Mouse (Mus musculus) hindbrain, embryonic 12.5 days (tissue): Measurements from ENCODE around the gene 9130409I23Rik. TPM values are rescaled to one million over a fixed set of nuclear protein-coding genes. Genes with fewer than 3 reads are reported as not detected.

Experiments
- ATAC-seq: fragments of 200-750 bp; cut with Nextera tagmentation; 2 replicates; pipeline ENCODE4 v1.8.0; 2017; ENCODE audit warnings: moderate TSS enrichment; ENCODE audit not compliant: low FRiP score
- H3K27ac ChIP-seq: fragments of 300-500 bp; sonication (generic); 2 replicates; pipeline ENCODE4 v1.5.1; 2016; ENCODE audit warnings: mild to moderate bottlenecking
- H3K27me3 ChIP-seq: fragments of 300-500 bp; sonication (generic); 2 replicates; pipeline ENCODE4 v1.6.1; 2016; ENCODE audit warnings: mild to moderate bottlenecking
- H3K36me3 ChIP-seq: fragments of 300-500 bp; sonication (generic); 2 replicates; pipeline ENCODE4 v1.6.1; 2016; ENCODE audit warnings: mild to moderate bottlenecking
- H3K4me1 ChIP-seq: fragments of 300-500 bp; sonication (generic); 2 replicates; pipeline ENCODE4 v1.6.1; 2016
- H3K4me2 ChIP-seq: fragments of 300-500 bp; sonication (generic); replicated peaks from 2 replicates; pipeline ENCODE4 v1.6.1; 2016; ENCODE audit warnings: mild to moderate bottlenecking
- H3K4me3 ChIP-seq: fragments of 300-500 bp; sonication (generic); 2 replicates; pipeline ENCODE4 v1.5.1; 2016; ENCODE audit warnings: mild to moderate bottlenecking
- H3K9ac ChIP-seq: fragments of 300-500 bp; sonication (generic); 2 replicates; pipeline ENCODE4 v1.6.1; 2016; ENCODE audit warnings: mild to moderate bottlenecking, moderate library complexity
- H3K9me3 ChIP-seq: fragments of 300-500 bp; sonication (generic); replicated peaks from 2 replicates; pipeline ENCODE4 v1.6.1; 2016; ENCODE audit warnings: mild to moderate bottlenecking
- WGBS: fragments of 180-500 bp; shearing (Covaris S2); methylation state at CpG from one replicate; pipeline ENCODE4 v1.1.7; 2016; 5-methylcytosine and 5-hydroxymethylcytosine counted together
- polyA plus RNA-seq: library from polyadenylated mRNA; unstranded; fragments of >200 nt; fragmentation: Nextera tagmentation; extraction: Ambion mirVana; gene quantifications from 2 replicates; pipeline ENCODE4 v1.2.1, GENCODE M21; 2016

The 9130409I23Rik gene
- polyA plus RNA-seq, 1 experiment from 2014 or later: 0.10 TPM

DNA sequence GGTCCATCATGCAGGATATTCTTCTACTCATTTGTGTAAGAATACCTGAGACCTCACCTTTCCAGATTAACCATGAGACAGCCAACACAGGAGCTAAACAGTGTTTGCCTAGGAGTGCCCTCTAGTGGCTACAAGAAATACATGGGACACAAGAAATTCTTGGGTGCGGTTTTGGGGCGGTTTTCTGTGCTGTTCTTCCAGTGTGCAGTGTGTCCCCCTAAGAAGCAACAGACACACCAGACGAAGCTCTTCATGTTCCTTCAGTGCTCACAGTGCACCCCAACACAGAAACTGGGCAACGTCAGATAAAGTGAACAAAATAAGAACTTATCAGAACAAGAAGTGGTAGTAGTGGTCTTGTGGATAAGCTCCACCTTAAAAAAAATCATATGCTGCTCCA lies 11.4 kb upstream of the 9130409I23Rik start:
- H3K36me3 ChIP-seq: no peaks in the 10 kb centered on the region
- H3K9me3 ChIP-seq: no peaks in the 10 kb centered on the region
- no peak overlapping the region for H3K27ac ChIP-seq
- ATAC-seq: no peak
- H3K27me3 ChIP-seq: 0 out of 2 replicates have a peak, but pooled peaks cover 3% of the 10 kb centered on the region
- WGBS: 11% methylated on average over 4 of the region's 4 CpGs
- no peak overlapping the region; the same call in 1 of the 2 replicates for H3K4me2 ChIP-seq
- H3K9ac ChIP-seq: no peak overlapping the region
- H3K4me1 ChIP-seq: no peaks in the 10 kb centered on the region
- H3K4me3 ChIP-seq: no peak overlapping the region

DNA sequence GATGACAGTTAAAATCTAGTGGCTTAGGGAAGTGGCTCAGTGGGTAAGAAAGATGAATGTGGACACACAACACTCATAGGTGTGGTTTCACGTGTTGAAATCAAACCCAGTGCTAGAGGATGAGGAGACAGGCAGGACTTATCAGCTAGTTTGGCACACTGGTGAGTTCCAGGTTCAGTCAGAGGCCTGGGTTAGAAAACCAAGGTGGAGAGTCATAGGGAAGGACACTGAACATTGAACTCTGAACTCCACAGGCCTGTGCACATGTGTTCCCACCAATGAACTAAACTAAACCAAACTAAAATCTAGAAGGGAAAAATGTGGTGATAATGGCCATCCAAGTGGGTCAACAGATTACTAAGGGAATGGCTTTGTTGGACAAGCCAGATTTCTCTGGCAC lies 3.5 kb upstream of the 9130409I23Rik start:
- no peaks in the 10 kb centered on the region for H3K36me3 ChIP-seq
- WGBS: 59% methylated on average over 1 of the region's 1 CpGs
- no peak for ATAC-seq
- no peak overlapping the region for H3K27ac ChIP-seq
- no peaks in the 10 kb centered on the region for H3K9me3 ChIP-seq
- H3K4me1 ChIP-seq: no peaks in the 10 kb centered on the region
- no peaks in the 10 kb centered on the region for H3K27me3 ChIP-seq
- no peak overlapping the region for H3K9ac ChIP-seq
- H3K4me2 ChIP-seq: no peak overlapping the region
- H3K4me3 ChIP-seq: no peak overlapping the region

DNA sequence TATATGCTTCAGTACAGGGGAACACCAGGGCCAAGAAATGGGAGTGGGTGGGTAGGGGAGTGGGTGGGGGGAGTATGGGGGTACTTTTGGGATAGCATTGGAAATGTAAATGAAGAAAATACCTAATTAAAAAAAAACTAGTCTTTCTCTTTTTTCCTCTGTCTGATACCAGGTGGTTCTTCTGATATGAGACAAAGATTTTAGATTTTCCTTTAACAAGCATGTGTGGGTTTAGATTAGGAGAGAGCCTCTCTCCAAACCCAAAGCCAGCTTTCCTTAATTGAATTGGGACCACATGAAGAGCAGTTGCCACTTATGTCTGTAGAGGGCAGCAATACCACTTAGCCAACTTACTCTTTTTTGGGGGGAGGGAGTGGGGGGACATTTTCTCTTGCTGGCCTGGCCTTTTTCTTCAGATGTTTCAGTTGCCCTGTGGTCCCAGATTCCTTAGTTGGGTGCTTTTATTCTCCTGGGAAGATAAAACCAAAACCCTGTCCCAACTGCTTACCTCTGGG lies 1.7 kb upstream of the 9130409I23Rik start:
- H3K36me3 ChIP-seq: no peaks in the 10 kb centered on the region
- no peaks in the 10 kb centered on the region for H3K27me3 ChIP-seq
- no peak for ATAC-seq
- no peak overlapping the region for H3K27ac ChIP-seq
- no peak overlapping the region for H3K4me2 ChIP-seq
- H3K9me3 ChIP-seq: no peaks in the 10 kb centered on the region
- H3K4me1 ChIP-seq: no peaks in the 10 kb centered on the region
- H3K4me3 ChIP-seq: no peak overlapping the region
- no peak overlapping the region for H3K9ac ChIP-seq

DNA sequence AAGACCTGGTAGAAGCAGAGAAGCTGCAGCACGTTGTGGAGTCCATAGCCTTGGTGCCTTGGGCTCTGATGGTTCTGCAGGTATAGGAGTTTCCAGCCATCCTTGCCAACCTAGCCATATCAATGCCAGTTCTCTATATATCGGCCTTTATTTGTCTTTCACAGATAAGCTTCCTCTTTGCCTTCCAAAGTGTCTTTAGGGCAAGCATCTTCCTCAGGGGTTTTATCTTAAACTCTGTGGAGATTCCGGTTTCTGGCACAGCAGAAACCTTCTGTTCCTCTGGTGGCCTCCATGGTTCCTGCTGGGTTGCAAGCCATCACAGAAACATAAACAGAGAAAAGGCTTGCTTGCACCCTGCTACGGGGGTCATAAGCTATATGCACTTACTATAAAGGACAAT lies 1.9 kb downstream of the 9130409I23Rik start:
- Histone ChIP-seq H3K4me2 (no peak overlapping the region), H3K9ac (no peak overlapping the region), H3K9me3 (no peaks in the 10 kb centered on the region; the same call in 1 of the 2 replicates), H3K27ac (no peak overlapping the region), H3K27me3 (no peaks in the 10 kb centered on the region), H3K36me3 (no peaks in the 10 kb centered on the region), H3K4me1 (no peaks in the 10 kb centered on the region), H3K4me3 (no peak overlapping the region)
- WGBS: 89% methylated on average over 4 of the region's 4 CpGs
- ATAC-seq: no peak

DNA sequence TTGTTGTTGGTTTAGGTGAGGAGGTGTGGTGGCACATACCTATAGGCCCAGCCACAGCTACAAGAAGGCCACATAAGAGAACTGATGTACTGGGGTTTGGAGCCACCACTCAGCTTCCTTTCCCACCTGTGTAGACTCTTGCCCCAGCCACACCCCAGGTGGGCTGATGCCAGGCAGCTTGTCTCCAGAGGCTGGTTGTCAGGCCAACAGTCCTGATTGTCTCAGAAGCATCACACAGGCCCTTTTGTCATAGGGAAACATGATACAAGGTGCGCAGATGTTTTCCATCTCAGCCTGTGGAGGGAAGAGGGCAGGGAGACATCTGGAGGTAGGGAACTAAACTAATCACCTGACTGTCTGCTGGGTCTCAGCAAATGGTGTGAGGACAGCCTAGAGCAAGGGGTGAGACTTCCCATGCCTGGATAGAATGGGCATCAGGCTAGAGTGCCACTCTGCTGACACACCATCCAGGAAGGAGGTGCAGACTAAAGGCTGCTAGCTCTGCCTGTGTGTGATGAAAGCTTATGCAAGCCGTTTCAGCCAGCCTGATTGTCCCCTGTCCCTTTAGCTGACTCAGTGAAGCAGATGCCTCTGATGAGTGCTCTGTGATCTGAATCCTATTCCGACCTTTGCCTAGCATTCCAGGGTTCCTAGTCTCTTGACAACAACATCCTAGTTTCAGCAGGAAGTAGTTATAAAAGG lies 10.9 kb downstream of the 9130409I23Rik start:
- H3K27me3 ChIP-seq: no peaks in the 10 kb centered on the region
- WGBS: 56% methylated on average over 3 of the region's 3 CpGs
- H3K4me1 ChIP-seq: no peaks in the 10 kb centered on the region

DNA sequence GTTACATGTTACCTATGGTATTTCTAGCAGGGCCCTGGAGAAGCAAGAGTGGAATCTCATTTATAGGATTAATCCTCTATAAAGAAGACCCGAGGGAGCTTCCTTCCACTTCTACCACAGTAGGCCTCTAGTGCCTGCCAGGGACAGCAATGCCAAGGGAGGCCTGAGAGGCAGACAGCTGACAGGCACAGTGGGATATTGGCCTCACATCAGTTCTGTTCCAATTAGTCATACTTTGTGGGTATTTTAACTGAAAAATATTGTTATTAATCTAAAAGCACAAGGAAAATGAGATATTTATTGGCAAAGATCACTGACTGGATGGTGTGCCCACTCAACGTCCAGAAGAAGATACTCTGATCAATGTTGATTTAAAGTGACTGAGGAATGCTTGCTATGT lies 13.0 kb downstream of the 9130409I23Rik start:
- H3K36me3 ChIP-seq: no peaks in the 10 kb centered on the region
- no peaks in the 10 kb centered on the region for H3K4me1 ChIP-seq
- H3K27ac ChIP-seq: no peak overlapping the region
- 76% methylated on average over 2 of the region's 2 CpGs for WGBS
- H3K4me3 ChIP-seq: no peak overlapping the region
- no peaks in the 10 kb centered on the region for H3K9me3 ChIP-seq
- ATAC-seq: no peak
- no peak overlapping the region for H3K9ac ChIP-seq
- no peaks in the 10 kb centered on the region for H3K27me3 ChIP-seq
- H3K4me2 ChIP-seq: no peak overlapping the region

More for the DNA sequence above, 10.9 kb downstream of the 9130409I23Rik start:
- ATAC-seq: no peak
- no peaks in the 10 kb centered on the region for H3K36me3 ChIP-seq
- no peak overlapping the region for H3K27ac ChIP-seq
- H3K9me3 ChIP-seq: no peaks in the 10 kb centered on the region; the same call in 1 of the 2 replicates
- no peak overlapping the region for H3K4me2 ChIP-seq
- H3K9ac ChIP-seq: no peak overlapping the region
- H3K4me3 ChIP-seq: no peak overlapping the region

DNA sequence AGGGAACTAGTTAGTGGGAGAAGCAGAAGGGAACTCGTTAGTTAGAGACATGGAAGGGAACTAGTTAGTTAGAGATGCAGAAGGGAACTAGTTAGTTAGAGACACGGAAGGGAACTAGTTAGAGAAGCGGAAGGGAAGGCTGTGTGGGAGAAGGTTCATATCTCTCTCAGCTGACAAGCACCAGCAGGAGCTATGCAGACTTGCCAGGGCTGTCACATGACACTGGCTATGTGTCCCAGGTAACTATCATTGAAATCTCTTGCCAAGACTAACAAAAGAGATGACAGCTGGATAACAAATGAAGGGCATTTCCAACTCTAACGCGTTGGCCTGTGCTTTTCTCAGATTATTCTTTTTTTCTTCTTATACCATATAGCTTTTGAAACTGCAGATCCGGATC lies 13.6 kb downstream of the 9130409I23Rik start:
- H3K4me1 ChIP-seq: no peaks in the 10 kb centered on the region
- ATAC-seq: no peak

DNA sequence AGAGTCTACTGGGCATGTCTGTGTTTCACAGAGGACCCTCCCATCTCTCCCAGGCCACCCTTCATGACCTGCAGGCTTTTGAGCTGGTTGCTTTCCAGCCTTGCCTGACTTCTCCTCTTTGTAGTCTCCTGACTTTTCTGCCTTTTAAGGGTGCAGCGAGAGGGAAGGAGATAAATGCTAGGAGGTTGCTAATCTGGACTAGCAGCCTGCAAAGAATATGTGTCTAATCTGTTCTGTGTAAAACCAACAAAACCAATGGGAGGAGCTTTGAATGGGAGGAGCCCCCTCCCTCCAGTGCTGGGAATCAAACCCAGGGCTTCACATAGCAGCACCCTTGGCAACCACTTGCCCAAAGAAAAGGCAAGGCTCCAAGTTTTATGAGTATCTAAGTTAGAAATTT lies 17.3 kb downstream of the 9130409I23Rik start:
- H3K27ac ChIP-seq: no peak overlapping the region
- ATAC-seq: no peak
- 72% methylated on average over 1 of the region's 1 CpGs for WGBS

More for the DNA sequence above, 13.6 kb downstream of the 9130409I23Rik start:
- Histone ChIP-seq H3K4me3 (no peak overlapping the region), H3K27me3 (no peaks in the 10 kb centered on the region), H3K4me2 (no peak overlapping the region), H3K27ac (no peak overlapping the region), H3K9ac (no peak overlapping the region), H3K9me3 (no peaks in the 10 kb centered on the region), H3K36me3 (no peaks in the 10 kb centered on the region)
- WGBS: 79% methylated on average over 6 of the region's 6 CpGs

DNA sequence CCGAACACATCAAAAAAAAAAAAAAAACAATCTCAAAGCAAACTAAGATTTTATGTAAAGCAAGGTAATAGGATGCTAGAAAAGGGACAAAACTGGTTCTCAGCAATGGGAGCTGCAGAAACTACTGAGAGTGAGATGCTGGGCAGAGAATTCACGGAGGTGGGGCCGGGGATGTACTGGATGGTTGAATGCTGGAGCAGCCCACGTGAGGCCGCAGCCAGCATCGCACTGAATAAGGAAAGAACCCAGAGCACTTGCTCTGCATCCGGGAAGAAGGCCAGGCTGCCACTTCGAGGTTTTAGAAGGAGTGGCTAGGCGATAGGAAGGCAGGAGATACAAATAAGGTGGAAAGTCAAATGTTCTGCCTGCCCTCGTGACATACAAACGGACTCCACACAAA lies 18.6 kb downstream of the 9130409I23Rik start:
- Histone ChIP-seq H3K4me3 (no peak overlapping the region), H3K36me3 (no peaks in the 10 kb centered on the region), H3K9ac (no peak overlapping the region), H3K9me3 (no peaks in the 10 kb centered on the region), H3K4me2 (no peak overlapping the region), H3K27me3 (no peaks in the 10 kb centered on the region), H3K4me1 (no peaks in the 10 kb centered on the region), H3K27ac (no peak overlapping the region)
- WGBS: 69% methylated on average over 11 of the region's 11 CpGs
- ATAC-seq: no peak

More for the DNA sequence above, 17.3 kb downstream of the 9130409I23Rik start:
- Histone ChIP-seq H3K4me3 (no peak overlapping the region), H3K36me3 (no peaks in the 10 kb centered on the region), H3K4me1 (no peaks in the 10 kb centered on the region), H3K9ac (no peak overlapping the region), H3K9me3 (no peaks in the 10 kb centered on the region), H3K4me2 (no peak overlapping the region), H3K27me3 (no peaks in the 10 kb centered on the region)

DNA sequence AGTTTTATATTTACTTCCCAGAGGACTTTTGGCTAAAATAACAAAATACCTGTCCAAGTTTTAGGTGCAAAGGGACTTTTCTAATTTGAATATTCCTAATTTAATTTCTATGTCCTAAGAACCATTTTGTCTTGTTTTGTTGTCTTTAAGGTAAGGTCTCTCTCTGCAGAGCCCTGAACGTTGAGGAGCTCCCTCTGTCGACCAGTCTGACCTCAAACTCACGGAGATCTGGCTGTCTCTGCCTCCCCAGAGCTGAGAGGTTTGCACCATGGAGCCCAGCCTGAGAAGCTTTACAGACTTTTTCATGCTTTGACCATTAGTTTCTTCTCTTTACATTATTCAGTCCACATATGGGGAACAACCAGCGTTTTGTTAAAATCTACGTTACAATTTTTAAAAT lies 22.0 kb downstream of the 9130409I23Rik start:
- H3K4me2 ChIP-seq: no peak overlapping the region
- H3K27ac ChIP-seq: no peak overlapping the region
- no peaks in the 10 kb centered on the region for H3K27me3 ChIP-seq
- WGBS: 45% methylated on average over 5 of the region's 5 CpGs
- H3K4me1 ChIP-seq: no peaks in the 10 kb centered on the region
- no peaks in the 10 kb centered on the region for H3K36me3 ChIP-seq
- no peak overlapping the region for H3K9ac ChIP-seq
- no peaks in the 10 kb centered on the region for H3K9me3 ChIP-seq
- no peak overlapping the region for H3K4me3 ChIP-seq
- ATAC-seq: no peak

DNA sequence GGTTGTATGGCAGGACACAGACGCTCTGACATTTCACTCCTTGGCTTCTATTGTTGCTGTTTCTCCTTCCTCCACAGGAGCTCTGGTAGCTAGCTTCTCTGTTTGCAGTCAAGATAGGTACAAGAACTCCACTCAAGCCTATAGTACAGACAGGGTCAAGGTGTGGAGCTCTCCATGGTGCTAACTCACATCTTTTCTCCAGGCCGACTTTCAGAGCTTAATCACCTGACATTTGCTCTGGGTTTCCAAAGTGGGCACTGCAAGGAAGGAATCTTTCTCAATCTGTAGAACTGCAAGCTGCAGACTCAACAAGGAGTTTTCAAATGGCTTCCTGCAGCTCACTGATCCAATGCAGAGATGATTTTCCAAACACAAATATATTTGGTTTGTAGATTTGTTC lies 33.0 kb downstream of the 9130409I23Rik start:
- Histone ChIP-seq H3K36me3 (no peaks in the 10 kb centered on the region), H3K9me3 (no peaks in the 10 kb centered on the region), H3K4me2 (no peak overlapping the region), H3K27ac (no peak overlapping the region), H3K27me3 (no peaks in the 10 kb centered on the region), H3K4me3 (no peak overlapping the region), H3K4me1 (no peaks in the 10 kb centered on the region), H3K9ac (no peak overlapping the region)
- ATAC-seq: no peak
- WGBS: 38% methylated on average over 2 of the region's 2 CpGs

DNA sequence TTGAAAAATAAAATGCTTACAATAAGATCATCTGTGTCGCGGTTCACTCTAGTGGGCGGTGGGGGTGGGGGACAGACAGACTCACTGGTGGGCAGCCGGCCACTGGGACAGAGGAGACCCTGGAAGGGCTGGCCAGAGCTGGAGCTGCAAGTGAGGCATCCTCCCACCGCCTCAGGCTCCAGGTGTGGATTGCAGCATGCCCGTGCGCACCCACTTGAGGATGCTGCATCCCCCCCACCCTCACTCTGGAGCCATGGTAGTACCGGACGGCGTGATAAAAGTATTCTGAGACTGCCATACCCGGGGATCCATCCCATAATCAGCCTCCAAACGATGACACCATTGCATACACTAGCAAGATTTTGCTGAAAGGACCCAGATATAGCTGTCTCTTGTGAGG lies 39.0 kb downstream of the 9130409I23Rik start:
- Histone ChIP-seq H3K27me3 (no peaks in the 10 kb centered on the region), H3K9me3 (no peaks in the 10 kb centered on the region), H3K4me3 (no peak overlapping the region), H3K36me3 (peaks cover 43% of the 10 kb centered on the region), H3K9ac (no peak overlapping the region), H3K4me1 (no peaks in the 10 kb centered on the region), H3K4me2 (no peak overlapping the region), H3K27ac (no peak overlapping the region)
- no peak for ATAC-seq
- 83% methylated on average over 12 of the region's 12 CpGs for WGBS
